ENCODE assay signal across 8 mouse cellular contexts in genomic region chr7:24326273-24327135, GRCm38 (mm10). TPM values are rescaled to one million over a fixed set of nuclear protein-coding genes. Genes with fewer than 3 reads are reported as not detected.
A peak's percentile ranks its signal among the peaks of the same experiment; 100 is the strongest.
DNase-seq lines count a peak whose midpoint lies in the region; ATAC-seq and TF ChIP-seq lines count a peak whose summit lies in the region.

No protein-coding gene starts in this region.

- H3K4me2 ChIP-seq in hindbrain, embryonic 14.5 days (replicated peaks) = peak overlapping the region; percentile 53

- H3K4me1 ChIP-seq in E14TG2a.4 (replicated peaks; ENCODE audit: low read depth, low read length) = peaks cover 8% of the 10 kb centered on the region
- H3K4me1 ChIP-seq in hindbrain, embryonic 14.5 days (replicated peaks; ENCODE audit: control insufficient read depth, insufficient read depth, low read length) = peaks cover 6% of the 10 kb centered on the region; the same call in 1 of the 2 replicates

- no peak for TF ChIP-seq CTCF in E14TG2a.4 (conservative IDR thresholded peaks at IDR 0.05; ENCODE audit: low read length)

- peaks cover 25% of the 10 kb centered on the region for H3K27me3 ChIP-seq in E14TG2a.4 (ENCODE audit: insufficient read depth, low read length)
- H3K27me3 ChIP-seq in hindbrain, embryonic 14.5 days (ENCODE audit: control insufficient read depth, insufficient read depth, low read length) = no peaks in the 10 kb centered on the region

- DNase-seq in embryo, embryonic 11 days = peak; percentile 16
- no peak for DNase-seq in embryo, embryonic 10.5 days (ENCODE audit: low spot score)
- DNase-seq in hindbrain, embryonic 14.5 days (ENCODE audit: low spot score) = no peak
- peak; percentile 15 for DNase-seq in lung, postnatal 10 days
- no peak for DNase-seq in layer of hippocampus, adult 9-11 months
- no peak for DNase-seq in yolk sac, embryonic 10.5 days (ENCODE audit: low spot score)

- no peaks in the 10 kb centered on the region for H3K36me3 ChIP-seq in E14TG2a.4 (ENCODE audit: insufficient read depth, low read length)
- H3K36me3 ChIP-seq in hindbrain, embryonic 14.5 days (replicated peaks; ENCODE audit: control insufficient read depth, insufficient read depth) = no peaks in the 10 kb centered on the region

- peak; percentile 62; the same call in 1 of the 2 replicates for ATAC-seq in hindbrain, embryonic 14.5 days (ENCODE audit: low FRiP score)
- ATAC-seq in megakaryocyte-erythroid progenitor cell, adult 5-6 weeks (replicated peaks; ENCODE audit: low FRiP score, low TSS enrichment, poor library complexity, severe bottlenecking) = no peak

- peak overlapping the region; percentile 63 for H3K4me3 ChIP-seq in E14TG2a.4 (replicated peaks; ENCODE audit: low read length)
- H3K4me3 ChIP-seq in hindbrain, embryonic 14.5 days (replicated peaks; ENCODE audit: low read length) = peak overlapping the region; percentile 19

- H3K9me3 ChIP-seq in E14TG2a.4 (ENCODE audit: low read length) = peaks cover 8% of the 10 kb centered on the region; the same call in 1 of the 2 replicates
- H3K9me3 ChIP-seq in hindbrain, embryonic 14.5 days (ENCODE audit: control insufficient read depth, low read length) = 0 out of 2 replicates have a peak, but pooled peaks cover 9% of the 10 kb centered on the region

- 41% methylated on average over 20 of the region's 20 CpGs for WGBS in hindbrain, embryonic 14.5 days

- no peak overlapping the region for H3K27ac ChIP-seq in hindbrain, embryonic 14.5 days

- H3K9ac ChIP-seq in hindbrain, embryonic 14.5 days = peak overlapping the region; percentile 48; the same call in 1 of the 2 replicates

RNA-seq across cellular contexts. Expression of gene Tescl, which starts 7.2 kb away (rescaled TPM):
- 0.31 TPM in 1 of 2 replicates, not detected in the other for polyA plus RNA-seq in hindbrain, embryonic 14.5 days (2014; fragmentation: Nextera tagmentation; extraction: Ambion mirVana)
- not detected in 2 replicates for total RNA-seq in megakaryocyte-erythroid progenitor cell, adult 5-6 weeks (2014; fragmentation: Nextera tagmentation)
- not detected in 2 replicates for total RNA-seq in megakaryocyte-erythroid progenitor cell, adult 5-6 weeks (2017)

RNA-seq across cellular contexts. Expression of gene Zfp94, which starts 10.0 kb away (rescaled TPM):
- 19.6 and 20.9 TPM in 2 replicates for polyA plus RNA-seq in hindbrain, embryonic 14.5 days (2014; fragmentation: Nextera tagmentation; extraction: Ambion mirVana)
- total RNA-seq in megakaryocyte-erythroid progenitor cell, adult 5-6 weeks (2014; fragmentation: Nextera tagmentation) = 3.3 and 6.7 TPM in 2 replicates
- total RNA-seq in megakaryocyte-erythroid progenitor cell, adult 5-6 weeks (2017) = 3.0 and 4.4 TPM in 2 replicates

RNA-seq across cellular contexts. Expression of gene Lypd5, which starts 22.5 kb away (rescaled TPM):
- polyA plus RNA-seq in hindbrain, embryonic 14.5 days (2014; fragmentation: Nextera tagmentation; extraction: Ambion mirVana) = not detected in 2 replicates
- not detected in 2 replicates for total RNA-seq in megakaryocyte-erythroid progenitor cell, adult 5-6 weeks (2014; fragmentation: Nextera tagmentation)
- not detected in 2 replicates for total RNA-seq in megakaryocyte-erythroid progenitor cell, adult 5-6 weeks (2017)

RNA-seq across cellular contexts. Expression of gene Zfp61, which starts 25.5 kb away (rescaled TPM):
- polyA plus RNA-seq in hindbrain, embryonic 14.5 days (2014; fragmentation: Nextera tagmentation; extraction: Ambion mirVana) = 33.5 and 34.0 TPM in 2 replicates
- total RNA-seq in megakaryocyte-erythroid progenitor cell, adult 5-6 weeks (2014; fragmentation: Nextera tagmentation) = 9.3 and 10.9 TPM in 2 replicates
- 16.0 and 47.7 TPM in 2 replicates for total RNA-seq in megakaryocyte-erythroid progenitor cell, adult 5-6 weeks (2017)

RNA-seq across cellular contexts. Expression of gene Kcnn4, which starts 43.6 kb away (rescaled TPM):
- polyA plus RNA-seq in hindbrain, embryonic 14.5 days (2014; fragmentation: Nextera tagmentation; extraction: Ambion mirVana) = 1.7 and 2.8 TPM in 2 replicates
- 120 and 147 TPM in 2 replicates for total RNA-seq in megakaryocyte-erythroid progenitor cell, adult 5-6 weeks (2014; fragmentation: Nextera tagmentation)
- 121 and 155 TPM in 2 replicates for total RNA-seq in megakaryocyte-erythroid progenitor cell, adult 5-6 weeks (2017)

Comparison
In these comparisons a context has a peak if more than half of its experiments do, and no peak if none do; other contexts are left out.
1. DNase-seq: peak in embryo, embryonic 11 days (single experiment) and lung, postnatal 10 days (single experiment); none in embryo, embryonic 10.5 days (single experiment), hindbrain, embryonic 14.5 days (single experiment), layer of hippocampus, adult 9-11 months (single experiment) and yolk sac, embryonic 10.5 days (single experiment).